Mouse (Mus musculus) stomach, postnatal 0 days (tissue): ENCODE results near the gene Olfr303. TPM values are rescaled to one million over a fixed set of nuclear protein-coding genes. Genes with fewer than 3 reads are reported as not detected.
"Not testable (repeated sequence)": the region's sequence is repeated elsewhere in the genome, so short reads cannot be mapped to it uniquely, and the experiment has no call there.

Experiments used
- ATAC-seq: fragments of 200-750 bp; cut with Nextera tagmentation; 2 replicates; pipeline ENCODE4 v1.8.0; 2017; ENCODE audit not compliant: low FRiP score, low TSS enrichment
- DNase-seq: peaks from one replicate; pipeline ENCODE4 v3.0.0-alpha.2; 2016; ENCODE audit warnings: low spot score
- H3K27ac ChIP-seq: fragments of 300-500 bp; sonication (generic); replicated peaks from 2 replicates; pipeline ENCODE4 v1.5.1; 2014; ENCODE audit warnings: mild to moderate bottlenecking, control low read depth
- H3K27me3 ChIP-seq: fragments of 300-500 bp; sonication (generic); 2 replicates; pipeline ENCODE4 v1.6.1; 2014; ENCODE audit warnings: low read length; ENCODE audit not compliant: control insufficient read depth, insufficient read depth
- H3K36me3 ChIP-seq: fragments of 300-500 bp; sonication (generic); 2 replicates; pipeline ENCODE4 v1.6.1; 2014; ENCODE audit warnings: low read length, mixed read lengths; ENCODE audit not compliant: control insufficient read depth, insufficient read depth
- H3K4me1 ChIP-seq: fragments of 300-500 bp; sonication (generic); replicated peaks from 2 replicates; pipeline ENCODE4 v1.6.1; 2014; ENCODE audit warnings: antibody characterized with exemption; ENCODE audit not compliant: control insufficient read depth, insufficient read depth
- H3K4me2 ChIP-seq: fragments of 300-500 bp; sonication (generic); replicated peaks from 2 replicates; pipeline ENCODE4 v1.6.1; 2014; ENCODE audit warnings: low read depth, mild to moderate bottlenecking, control low read depth, moderate library complexity
- H3K4me3 ChIP-seq: fragments of 300-500 bp; sonication (generic); 2 replicates; pipeline ENCODE4 v1.5.1; 2014; ENCODE audit warnings: low read depth, low read length, control low read depth
- H3K9ac ChIP-seq: fragments of 300-500 bp; sonication (generic); 2 replicates; pipeline ENCODE4 v1.6.1; 2014; ENCODE audit warnings: mild to moderate bottlenecking, low read length, control low read depth, mixed read lengths
- H3K9me3 ChIP-seq: fragments of 300-500 bp; sonication (generic); 2 replicates; pipeline ENCODE4 v1.6.1; 2016; ENCODE audit warnings: low read length; ENCODE audit not compliant: control insufficient read depth
- CTCF ChIP-seq: IDR thresholded peaks from 2 replicates; pipeline ENCODE4 v1.5.1; 2016; ENCODE audit warnings: antibody characterized with exemption, low read depth, mild to moderate bottlenecking, moderate library complexity
- EP300 ChIP-seq: optimal IDR thresholded peaks from 2 replicates; pipeline ENCODE3; 2016; ENCODE audit warnings: antibody characterized with exemption
- WGBS: fragments of 180-500 bp; shearing (Covaris S2); extraction: QIAGEN DNeasy Blood & Tissue Kit; methylation state at CpG from one replicate; pipeline ENCODE4 v1.1.7; 2014; 5-methylcytosine and 5-hydroxymethylcytosine counted together
- polyA plus RNA-seq: library from polyadenylated mRNA; unstranded; fragments of >200 nt; fragmentation: Nextera tagmentation; extraction: Ambion mirVana; gene quantifications from 2 replicates; pipeline ENCODE4 v1.2.1, GENCODE M21; 2015

Olfr303 gene
- polyA plus RNA-seq: not detected in 2 replicates

DNA sequence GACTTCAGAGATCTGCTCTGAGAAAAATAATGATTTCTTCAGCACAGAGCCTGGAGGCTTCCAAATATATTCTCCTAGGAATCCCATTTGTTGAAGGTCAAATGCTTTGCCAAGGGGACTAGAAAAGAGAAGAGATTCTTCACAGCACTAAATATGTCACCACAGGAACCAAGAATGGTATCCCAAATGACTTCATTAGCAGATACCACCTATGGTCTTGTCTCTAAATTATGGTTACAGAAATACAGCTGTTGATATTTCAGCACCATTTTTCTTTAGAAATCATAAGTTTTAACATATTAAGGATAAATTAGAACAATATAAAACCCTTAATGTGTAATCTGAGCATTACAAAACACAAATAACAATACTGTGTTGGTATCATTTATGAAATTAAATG is at the start of gene Olfr303:
Olfr303 (minus strand) TSS at position 101 of the 400 bp plus-strand sequence.
- Histone ChIP-seq H3K27me3 (no peaks in the 10 kb centered on the region), H3K27ac (no peak within 1 kb of the TSS), H3K36me3 (no peaks in the 10 kb centered on the region), H3K9ac (no peak within 1 kb of the TSS), H3K4me3 (no peak within 1 kb of the TSS), H3K4me1 (no peaks in the 10 kb centered on the region), H3K4me2 (no peak within 1 kb of the TSS), H3K9me3 (no peaks in the 10 kb centered on the region)
- ATAC-seq (no peak), DNase-seq (no peak)
- no peak for TF ChIP-seq EP300

DNA sequence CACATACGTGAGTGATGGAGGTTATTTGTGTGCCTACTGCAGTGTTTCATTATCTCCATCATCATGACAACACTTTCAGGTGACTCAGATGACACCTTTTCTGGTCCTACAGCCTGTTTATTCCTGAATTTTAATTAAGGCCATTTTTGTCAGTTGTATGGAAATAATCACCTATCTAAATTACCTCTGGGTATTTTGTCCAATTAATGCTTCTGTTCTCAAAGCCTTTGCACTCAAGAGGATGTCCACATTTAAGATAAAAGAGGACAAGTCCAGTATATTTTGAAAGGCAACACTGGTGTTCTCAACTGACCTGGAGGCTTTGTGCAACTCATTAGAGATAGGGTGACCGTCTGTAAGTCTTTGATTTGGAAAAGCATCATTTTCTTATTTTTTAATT is 6.0 kb upstream of the Olfr303 start, which contains the start of gene Olfr301:
Olfr301 (plus strand) TSS at position 301 of the 400 bp plus-strand sequence.
- 74% methylated on average over 2 of the region's 2 CpGs for WGBS
- ATAC-seq (no peak), DNase-seq (no peak)
- no peaks in the 10 kb centered on the region for H3K36me3 ChIP-seq
- no peak within 1 kb of the TSS for H3K9ac ChIP-seq
- TF ChIP-seq CTCF: no peak
- TF ChIP-seq EP300: no peak
- H3K27me3 ChIP-seq: no peaks in the 10 kb centered on the region
- no peaks in the 10 kb centered on the region for H3K4me1 ChIP-seq
- H3K4me3 ChIP-seq: no peak within 1 kb of the TSS
- no peak within 1 kb of the TSS for H3K4me2 ChIP-seq
- H3K27ac ChIP-seq: no peak within 1 kb of the TSS
- H3K9me3 ChIP-seq: no peaks in the 10 kb centered on the region

DNA sequence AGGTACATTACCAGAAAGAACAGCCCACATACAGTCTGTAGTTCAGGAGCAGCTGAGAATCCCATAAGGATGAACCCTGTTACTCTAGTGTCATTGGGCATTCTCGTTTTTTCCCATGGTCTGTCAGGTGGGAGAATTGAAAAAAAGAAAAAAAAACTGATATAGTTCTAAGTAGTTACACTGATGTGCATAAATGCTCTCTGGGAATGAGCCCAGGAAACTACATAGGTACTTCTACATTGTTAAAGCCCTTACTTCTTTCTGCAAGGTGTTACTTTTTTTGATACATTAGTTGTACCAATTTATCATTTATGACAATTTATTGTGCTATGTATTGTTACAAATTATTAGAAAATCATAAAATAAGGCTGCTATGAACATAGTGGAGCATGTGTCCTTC is 11.0 kb downstream of the Olfr303 start, which contains the start of gene Olfr304:
Olfr304 (minus strand) TSS at position 101 of the 400 bp plus-strand sequence.
- WGBS: 63% methylated on average over 1 of the region's 1 CpGs
- TF ChIP-seq EP300: no peak
- TF ChIP-seq CTCF: no peak
- H3K36me3 ChIP-seq: no peaks in the 10 kb centered on the region

DNA sequence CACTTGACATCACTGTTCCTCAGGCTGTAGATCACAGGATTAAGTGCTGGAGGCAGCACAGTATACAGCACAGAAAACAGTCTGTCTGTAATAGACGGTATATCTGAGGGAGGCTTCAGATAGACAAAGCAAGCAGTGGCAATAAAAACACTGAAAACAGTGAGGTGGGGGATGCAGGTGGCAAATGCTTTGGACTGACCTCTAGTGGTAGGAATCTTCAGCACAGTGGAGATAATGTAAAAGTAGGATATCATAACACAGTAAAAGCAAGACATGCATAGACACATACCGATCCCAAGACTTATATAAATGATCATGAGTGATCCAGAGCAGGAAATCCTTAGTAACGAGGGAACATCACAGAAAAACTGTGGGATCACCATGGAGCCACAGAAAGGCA is 11.8 kb downstream of the Olfr303 start:
- TF ChIP-seq EP300: no peak
- TF ChIP-seq CTCF: peak; percentile 48
- ATAC-seq: no peak
- no peak for DNase-seq
- H3K4me1 ChIP-seq: no peaks in the 10 kb centered on the region
- H3K27me3 ChIP-seq: no peaks in the 10 kb centered on the region
- no peaks in the 10 kb centered on the region for H3K36me3 ChIP-seq
- no peak overlapping the region for H3K27ac ChIP-seq
- no peak overlapping the region for H3K9ac ChIP-seq
- WGBS: 60% methylated on average over 3 of the region's 3 CpGs
- H3K4me2 ChIP-seq: no peak overlapping the region
- H3K4me3 ChIP-seq: no peak overlapping the region
- no peaks in the 10 kb centered on the region for H3K9me3 ChIP-seq

More for the DNA sequence above, 11.0 kb downstream of the Olfr303 start, which contains the start of gene Olfr304:
- Histone ChIP-seq H3K9me3 (no peaks in the 10 kb centered on the region), H3K4me3 (no peak within 1 kb of the TSS), H3K27me3 (no peaks in the 10 kb centered on the region), H3K4me2 (no peak within 1 kb of the TSS), H3K27ac (no peak within 1 kb of the TSS), H3K4me1 (no peaks in the 10 kb centered on the region), H3K9ac (no peak within 1 kb of the TSS)
- ATAC-seq (no peak), DNase-seq (no peak)

DNA sequence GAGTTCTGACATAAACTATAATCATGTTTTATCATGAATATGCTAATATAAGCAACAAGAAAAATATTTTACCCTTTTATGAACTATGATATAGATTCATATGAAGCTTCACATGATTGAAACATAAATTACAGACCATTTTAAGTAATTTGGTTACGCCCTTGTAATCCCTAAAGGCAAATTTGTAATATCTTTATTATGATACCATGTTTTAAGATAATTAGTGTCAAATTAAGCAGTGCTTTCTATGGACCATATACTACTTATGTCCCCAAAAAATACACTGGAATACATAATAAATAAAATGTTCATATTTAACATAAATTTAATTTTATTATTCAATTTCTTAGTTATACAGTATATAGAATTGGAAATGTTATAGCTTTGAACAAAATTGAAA is 30.8 kb downstream of the Olfr303 start, which contains the start of gene Olfr305:
Olfr305 (minus strand) TSS at position 101 of the 400 bp plus-strand sequence.
- 81% methylated on average over 1 of the region's 1 CpGs for WGBS
- Histone ChIP-seq H3K9ac (no peak within 1 kb of the TSS), H3K4me2 (no peak within 1 kb of the TSS), H3K27ac (no peak within 1 kb of the TSS), H3K4me1 (no peaks in the 10 kb centered on the region), H3K27me3 (no peaks in the 10 kb centered on the region), H3K9me3 (no peaks in the 10 kb centered on the region), H3K4me3 (no peak within 1 kb of the TSS), H3K36me3 (no peaks in the 10 kb centered on the region)
- DNase-seq: no peak
- ATAC-seq: no peak
- TF ChIP-seq EP300 (no peak), CTCF (no peak)

DNA sequence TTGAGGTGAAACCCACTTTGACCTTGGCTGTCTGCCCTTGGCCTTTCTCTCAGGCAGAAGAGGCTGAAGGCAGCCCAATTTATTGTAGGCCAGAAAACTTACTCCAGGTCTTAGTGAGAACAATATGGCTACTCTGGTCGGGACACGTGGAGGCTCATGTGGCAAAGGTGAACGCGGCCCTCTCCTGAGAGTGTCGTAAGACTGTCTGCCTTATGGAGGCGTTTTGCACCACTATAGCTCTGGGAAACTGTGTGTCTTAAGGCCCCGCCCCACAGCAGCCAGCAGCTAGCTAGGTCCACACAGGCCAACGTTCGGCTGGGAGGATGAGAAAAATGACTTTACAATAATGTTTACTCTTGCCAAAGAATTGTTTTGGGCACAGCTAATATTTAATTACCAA is 51.3 kb downstream of the Olfr303 start:
- H3K9me3 ChIP-seq, H3K36me3 ChIP-seq, H3K4me2 ChIP-seq, DNase-seq, H3K4me1 ChIP-seq, H3K27ac ChIP-seq, H3K4me3 ChIP-seq, H3K27me3 ChIP-seq, ATAC-seq, H3K9ac ChIP-seq: not testable (repeated sequence)
- WGBS: 83% methylated on average over 9 of the region's 9 CpGs
